Mouse (Mus musculus) G1E (cell line): ENCODE measurements around the gene Hbq1a.

Experiments used
- CTCF ChIP-seq: IDR thresholded peaks from 2 replicates; pipeline ENCODE4 v1.5.1; 2012; ENCODE audit warnings: low read depth, low read length, inconsistent platforms, mixed read lengths
- GATA1 ChIP-seq: IDR thresholded peaks from 2 replicates; pipeline ENCODE4 v1.6.1; 2012; ENCODE audit warnings: borderline replicate concordance, low read length, inconsistent platforms, mixed read lengths
- GATA2 ChIP-seq: IDR thresholded peaks from 2 replicates; pipeline ENCODE4 v1.6.1; 2012; ENCODE audit warnings: low read depth, low read length, inconsistent platforms, borderline replicate concordance
- POLR2AphosphoS5 ChIP-seq: IDR thresholded peaks from 2 replicates; pipeline ENCODE4 v1.6.1; 2012; ENCODE audit warnings: low read depth, low read length, inconsistent platforms; ENCODE audit not compliant: insufficient replicate concordance
- TAL1 ChIP-seq: conservative IDR thresholded peaks from 2 replicates; pipeline ENCODE4 v1.6.1; 2012; ENCODE audit warnings: low read depth, low read length, inconsistent platforms, mixed read lengths

- TF ChIP-seq CTCF (no peak), GATA1 (no peak), GATA2 (no peak), POLR2AphosphoS5 (no peak), TAL1 (no peak)
Measured at GRCm38 (mm10) chr11:32303455-32303854, 3.6 kb downstream of the Hbq1a start.
